Mouse (Mus musculus): Measurements from ENCODE around the gene Idi1.

- TF ChIP-seq CTCF (IDR thresholded peaks at IDR 0.05; ENCODE audit: insufficient read depth, low read length) (no peak), POLR2A (IDR thresholded peaks at IDR 0.05; ENCODE audit: borderline replicate concordance, extremely low read depth, low read depth, low read length) (no peak)
These were observed 3.7 kb upstream of the Idi1 start for GRCm38 (mm10) chr13:8881611-8882010.

Measured in lung, adult 2 months (tissue).